Mouse (Mus musculus) spleen, adult 2 months (tissue): Measurements from ENCODE around the gene Rai14. TPM values are rescaled to one million over a fixed set of nuclear protein-coding genes. Genes with fewer than 3 reads are reported as not detected.

Experiments used
- DNase-seq, 2 experiments: peaks; one replicate each; pipeline versions ENCODE4 v3.0.0 to v3.0.0-alpha.2; 2012 to 2021; ENCODE audit warnings: low spot score in 2 of 2, low read depth in 1 of 2
- H3K27ac ChIP-seq: fragments of 200-500 bp; 2 replicates; pipeline ENCODE4 v1.5.1; 2012; ENCODE audit warnings: low read length, inconsistent platforms; ENCODE audit not compliant: insufficient read depth
- H3K27me3 ChIP-seq: fragments of 200-500 bp; 2 replicates; pipeline ENCODE4 v1.6.1; 2012; ENCODE audit warnings: mild to moderate bottlenecking, moderate library complexity, low read length, inconsistent platforms; ENCODE audit not compliant: control insufficient read depth, insufficient read depth
- H3K36me3 ChIP-seq: fragments of 200-500 bp; 2 replicates; pipeline ENCODE4 v1.6.1; 2012; ENCODE audit warnings: mild to moderate bottlenecking, low read length, inconsistent platforms; ENCODE audit not compliant: control insufficient read depth, insufficient read depth
- H3K4me1 ChIP-seq: fragments of 200-500 bp; 2 replicates; pipeline ENCODE4 v1.6.1; 2011; ENCODE audit warnings: inconsistent platforms; ENCODE audit not compliant: control insufficient read depth, insufficient read depth, insufficient read length
- H3K4me3 ChIP-seq: fragments of 200-500 bp; 2 replicates; pipeline ENCODE4 v1.5.1; 2011; ENCODE audit warnings: mild to moderate bottlenecking, inconsistent platforms; ENCODE audit not compliant: insufficient read depth, insufficient read length; ENCODE audit errors: extremely low read depth
- CTCF ChIP-seq: fragments of 200-500 bp; IDR thresholded peaks from 2 replicates; pipeline ENCODE4 v1.5.1; 2011; ENCODE audit warnings: mild to moderate bottlenecking, inconsistent platforms; ENCODE audit not compliant: insufficient read depth, insufficient read length, insufficient replicate concordance; ENCODE audit errors: extremely low read depth
- POLR2A ChIP-seq: fragments of 200-500 bp; IDR thresholded peaks from 2 replicates; pipeline ENCODE4 v1.6.1; 2011; ENCODE audit warnings: low read depth, low read length, inconsistent platforms
- WGBS: fragments of 180-500 bp; shearing (Covaris S2); methylation state at CpG from one replicate; pipeline ENCODE4 v1.1.7; 2018; 5-methylcytosine and 5-hydroxymethylcytosine counted together
- polyA plus RNA-seq: library from polyadenylated mRNA; depleted of rRNA; stranded (reverse); fragments of >200 nt; gene quantifications from 2 replicates; pipeline ENCODE4 v1.2.3, GENCODE M21; 2012

Gene Rai14
- polyA plus RNA-seq, 1 experiment, result 3.6 TPM

DNA sequence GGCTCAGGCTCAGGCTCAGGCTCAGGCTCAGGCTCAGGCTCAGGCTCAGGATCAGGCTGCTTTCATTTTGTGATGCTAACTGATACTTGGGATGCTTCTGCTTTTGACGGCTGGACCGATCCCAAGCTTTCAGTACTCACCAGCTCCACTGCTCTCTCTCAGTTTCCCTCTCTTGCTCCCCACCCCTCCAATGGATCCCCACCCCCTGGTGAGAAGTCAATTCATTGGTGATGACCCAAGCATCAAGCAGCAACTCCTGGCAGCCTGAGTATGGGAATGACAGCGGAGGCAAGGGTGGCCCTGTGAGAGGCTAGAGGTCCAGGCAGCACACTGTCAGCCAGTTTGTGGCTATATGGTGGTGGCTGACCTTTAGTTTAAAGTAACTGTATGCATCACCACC is 94.7 kb downstream of the Rai14 start:
- H3K4me1 ChIP-seq, result no peaks in the 10 kb centered on the region
- H3K36me3 ChIP-seq, result no peaks in the 10 kb centered on the region
- H3K27me3 ChIP-seq, result no peaks in the 10 kb centered on the region
- DNase-seq, result no peak
- 93% methylated on average over 3 of the region's 3 CpGs for WGBS
- H3K4me3 ChIP-seq, result no peak overlapping the region
- no peak overlapping the region for H3K27ac ChIP-seq
- TF ChIP-seq POLR2A, result no peak

DNA sequence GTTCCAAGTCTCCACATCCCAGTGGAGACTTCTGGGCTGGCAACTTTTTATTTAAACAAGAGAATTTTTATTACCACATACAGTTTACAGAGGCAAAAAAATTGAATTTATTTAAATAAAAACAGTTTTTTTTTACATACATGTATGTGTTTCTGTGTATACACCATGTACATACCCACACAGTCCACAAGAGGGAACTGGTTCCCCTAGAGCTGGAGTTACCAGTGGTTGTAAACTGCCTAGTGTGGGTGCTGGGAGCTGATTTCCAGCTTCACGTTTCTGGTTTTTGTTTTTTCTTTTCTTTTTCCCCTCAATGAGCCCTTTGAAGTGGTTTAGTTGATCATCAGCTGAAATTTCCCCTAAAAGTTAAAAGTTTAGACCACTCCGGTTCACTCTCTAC is 96.1 kb downstream of the Rai14 start:
- H3K4me3 ChIP-seq, result no peak overlapping the region
- WGBS, result 56% methylated on average over 2 of the region's 2 CpGs
- DNase-seq, result no peak
- no peaks in the 10 kb centered on the region for H3K27me3 ChIP-seq
- no peaks in the 10 kb centered on the region for H3K4me1 ChIP-seq
- H3K27ac ChIP-seq, result no peak overlapping the region
- no peaks in the 10 kb centered on the region for H3K36me3 ChIP-seq
- TF ChIP-seq CTCF (no peak), POLR2A (no peak)

DNA sequence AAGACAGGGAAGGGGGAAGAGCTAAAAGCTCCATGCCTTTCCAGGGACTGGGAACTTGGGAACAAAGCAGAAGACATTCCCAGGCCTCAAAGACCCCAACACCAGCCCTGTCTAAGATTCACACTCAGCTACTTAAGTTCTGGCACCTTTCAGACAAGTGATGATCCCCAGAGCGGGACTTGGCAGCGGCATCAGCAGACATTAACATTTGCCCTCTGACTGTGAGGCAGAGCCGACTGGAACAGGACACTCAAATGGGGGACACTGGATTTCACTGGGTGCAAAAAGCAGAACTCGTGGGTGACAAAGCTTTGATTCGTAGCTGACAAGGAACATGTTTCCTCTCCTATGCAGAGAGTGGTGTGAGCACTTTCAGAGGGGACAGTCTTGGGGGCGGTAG is 98.4 kb downstream of the Rai14 start:
- WGBS, result 61% methylated on average over 6 of the region's 6 CpGs
- no peaks in the 10 kb centered on the region for H3K4me1 ChIP-seq
- TF ChIP-seq CTCF (no peak), POLR2A (no peak)
- DNase-seq, result no peak
- H3K36me3 ChIP-seq, result no peaks in the 10 kb centered on the region
- no peak overlapping the region for H3K4me3 ChIP-seq
- no peak overlapping the region for H3K27ac ChIP-seq
- no peaks in the 10 kb centered on the region for H3K27me3 ChIP-seq

DNA sequence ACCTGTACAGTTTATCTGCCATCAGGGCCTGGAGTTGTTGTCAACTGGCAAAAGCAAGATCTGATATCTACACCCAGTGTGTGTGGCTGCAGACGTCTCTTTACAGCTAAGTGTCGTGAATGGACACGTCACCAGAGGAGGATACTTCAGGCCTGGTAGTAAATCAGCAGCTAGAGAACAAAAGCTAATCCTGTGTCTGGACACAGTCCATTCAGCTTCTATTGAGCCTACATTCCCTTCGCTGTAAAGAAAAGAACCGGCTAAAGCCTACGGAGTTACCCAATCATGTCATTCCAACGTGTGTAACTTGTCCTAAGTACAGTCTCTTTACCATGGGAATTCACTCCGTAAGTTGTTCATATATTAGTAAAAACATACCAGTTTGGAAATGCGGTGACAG is 103.4 kb downstream of the Rai14 start:
- WGBS, result 96% methylated on average over 9 of the region's 9 CpGs
- H3K4me3 ChIP-seq, result no peak overlapping the region

DNA sequence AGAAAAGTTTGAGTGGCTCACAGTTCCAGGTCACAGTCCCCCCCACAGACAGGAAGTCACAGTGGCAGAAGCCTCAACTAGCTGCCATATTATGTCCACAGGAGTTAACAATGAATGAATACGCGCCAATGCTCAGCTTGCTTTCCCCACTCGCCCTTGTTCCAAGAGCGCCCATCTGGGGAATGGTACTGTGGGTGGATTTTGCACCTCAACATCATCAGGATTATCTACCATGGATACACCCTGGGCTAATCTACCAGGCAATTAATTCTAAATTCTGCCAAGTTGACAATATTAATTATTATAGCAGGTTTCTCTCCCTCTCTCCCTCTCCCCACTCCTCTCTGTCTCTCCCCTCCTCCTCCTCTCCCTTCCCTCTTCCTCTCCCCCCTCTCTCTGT is 105.3 kb downstream of the Rai14 start:
- H3K36me3 ChIP-seq, result no peaks in the 10 kb centered on the region

More for the DNA sequence above, 103.4 kb downstream of the Rai14 start:
- no peak for DNase-seq
- no peak overlapping the region for H3K27ac ChIP-seq
- no peaks in the 10 kb centered on the region for H3K27me3 ChIP-seq
- H3K4me1 ChIP-seq, result no peaks in the 10 kb centered on the region
- H3K36me3 ChIP-seq, result no peaks in the 10 kb centered on the region
- TF ChIP-seq POLR2A, result no peak
- TF ChIP-seq CTCF, result no peak

GRCm38 (mm10) chr15:10608508-10609098 is 105.8 kb downstream of the Rai14 start:
- H3K36me3 ChIP-seq, result no peaks in the 10 kb centered on the region
- WGBS, result 87% methylated on average over 6 of the region's 6 CpGs
- H3K4me3 ChIP-seq, result no peak overlapping the region
- H3K27me3 ChIP-seq, result no peaks in the 10 kb centered on the region
- no peak overlapping the region for H3K27ac ChIP-seq
- no peak for DNase-seq
- no peaks in the 10 kb centered on the region for H3K4me1 ChIP-seq
- no peak for TF ChIP-seq CTCF
- TF ChIP-seq POLR2A, result no peak

More for the DNA sequence above, 105.3 kb downstream of the Rai14 start:
- H3K27me3 ChIP-seq, result no peaks in the 10 kb centered on the region
- H3K4me1 ChIP-seq, result no peaks in the 10 kb centered on the region
- no peak overlapping the region for H3K27ac ChIP-seq
- no peak for DNase-seq
- TF ChIP-seq POLR2A (no peak), CTCF (no peak)
- WGBS, result 96% methylated on average over 4 of the region's 4 CpGs
- H3K4me3 ChIP-seq, result no peak overlapping the region

- 40% methylated on average over 7 of the region's 7 CpGs for WGBS
- DNase-seq, result peak in 1 of 2 experiments; percentile 15
- no peaks in the 10 kb centered on the region for H3K27me3 ChIP-seq
- H3K4me3 ChIP-seq, result no peak overlapping the region
- no peak overlapping the region for H3K27ac ChIP-seq
- H3K4me1 ChIP-seq, result peaks cover 8% of the 10 kb centered on the region; the same call in 1 of the 2 replicates
- no peaks in the 10 kb centered on the region for H3K36me3 ChIP-seq
- TF ChIP-seq POLR2A, result no peak
- TF ChIP-seq CTCF, result no peak
Measured at GRCm38 (mm10) chr15:10599413-10599812, 115.0 kb downstream of the Rai14 start.
